Mouse (Mus musculus) stomach, postnatal 0 days (tissue): Measurements from ENCODE around the gene Shd.

Experiments
- CTCF ChIP-seq: IDR thresholded peaks from 2 replicates; pipeline ENCODE4 v1.5.1; 2016; ENCODE audit warnings: antibody characterized with exemption, low read depth, mild to moderate bottlenecking, moderate library complexity
- EP300 ChIP-seq: optimal IDR thresholded peaks from 2 replicates; pipeline ENCODE3; 2016; ENCODE audit warnings: antibody characterized with exemption

DNA sequence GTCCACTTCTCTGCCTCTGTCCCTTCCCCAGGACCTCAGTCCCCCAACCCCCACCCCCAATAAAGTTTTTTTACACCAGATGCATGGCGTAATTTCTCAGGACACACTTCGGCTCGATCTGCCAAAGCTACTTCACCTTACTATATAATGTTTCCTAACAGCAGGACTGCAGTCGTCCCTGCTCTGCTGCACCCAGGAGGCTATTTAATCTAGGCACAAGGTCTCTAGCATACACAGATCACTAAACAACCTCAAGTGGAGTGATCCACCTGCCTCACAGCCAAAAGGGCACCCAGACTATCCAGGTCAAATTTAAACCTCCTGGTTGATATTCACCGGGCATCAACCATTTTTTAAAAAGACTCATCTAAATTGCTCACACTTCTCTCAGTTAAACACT lies 24.6 kb upstream of the Shd start:
- TF ChIP-seq CTCF (no peak), EP300 (no peak)
